Mouse (Mus musculus): ENCODE data around the gene Mfap5.

GRCm38 (mm10) chr6:122534032-122534431 is 28.4 kb downstream of the Mfap5 start:
- no peak for TF ChIP-seq CTCF (IDR thresholded peaks at IDR 0.05; ENCODE audit: insufficient read depth, low read depth, low read length)
- no peak for TF ChIP-seq POLR2A (IDR thresholded peaks at IDR 0.05; ENCODE audit: insufficient read depth, low read depth, low read length)

Data from olfactory bulb, adult 2 months (tissue).